Mouse (Mus musculus) neural tube, embryonic 13.5 days (tissue): ENCODE measurements around the gene RPS10-NUDT3. TPM values are rescaled to one million over a fixed set of nuclear protein-coding genes. Genes with fewer than 3 reads are reported as not detected.
A peak's percentile ranks its signal among the peaks of the same experiment; 100 is the strongest.

Source experiments
- ATAC-seq: fragments of 200-750 bp; cut with Nextera tagmentation; 2 replicates; pipeline ENCODE4 v1.8.0; 2017; ENCODE audit warnings: low read depth, mild to moderate bottlenecking, moderate TSS enrichment, moderate library complexity
- H3K27ac ChIP-seq: fragments of 300-500 bp; sonication (generic); replicated peaks from 2 replicates; pipeline ENCODE4 v1.5.1; 2015; ENCODE audit warnings: moderate library complexity, mild to moderate bottlenecking, inconsistent platforms
- H3K27me3 ChIP-seq: fragments of 300-500 bp; sonication (generic); 2 replicates; pipeline ENCODE4 v1.6.1; 2015; ENCODE audit warnings: mild to moderate bottlenecking, inconsistent platforms
- H3K36me3 ChIP-seq: fragments of 300-500 bp; sonication (generic); 2 replicates; pipeline ENCODE4 v1.6.1; 2015; ENCODE audit warnings: mild to moderate bottlenecking, inconsistent platforms
- H3K4me1 ChIP-seq: fragments of 300-500 bp; sonication (generic); replicated peaks from 2 replicates; pipeline ENCODE4 v1.6.1; 2015; ENCODE audit warnings: inconsistent platforms
- H3K4me2 ChIP-seq: fragments of 300-500 bp; sonication (generic); 2 replicates; pipeline ENCODE4 v1.6.1; 2015; ENCODE audit warnings: inconsistent platforms, mild to moderate bottlenecking, moderate library complexity
- H3K4me3 ChIP-seq: fragments of 300-500 bp; sonication (generic); 2 replicates; pipeline ENCODE4 v1.5.1; 2015; ENCODE audit warnings: mild to moderate bottlenecking, inconsistent platforms
- H3K9ac ChIP-seq: fragments of 300-500 bp; sonication (generic); 2 replicates; pipeline ENCODE4 v1.6.1; 2015; ENCODE audit warnings: moderate library complexity, mild to moderate bottlenecking, inconsistent platforms
- H3K9me3 ChIP-seq: fragments of 300-500 bp; sonication (generic); 2 replicates; pipeline ENCODE4 v1.6.1; 2016; ENCODE audit warnings: inconsistent platforms
- WGBS: fragments of 180-500 bp; shearing (Covaris S2); methylation state at CpG from one replicate; pipeline ENCODE4 v1.1.7; 2015; 5-methylcytosine and 5-hydroxymethylcytosine counted together
- polyA plus RNA-seq: library from polyadenylated mRNA; unstranded; fragments of >200 nt; fragmentation: Nextera tagmentation; extraction: Ambion mirVana; gene quantifications from 2 replicates; pipeline ENCODE4 v1.2.1, GENCODE M21; 2015

The RPS10-NUDT3 gene
- polyA plus RNA-seq, 1 experiment from 2014 or later, result not detected

GRCm38 (mm10) chr17:27579816-27580215 lies 55.2 kb downstream of the RPS10-NUDT3 start:
- H3K4me1 ChIP-seq, result no peaks in the 10 kb centered on the region; the same call in 1 of the 2 replicates
- H3K4me3 ChIP-seq, result no peak overlapping the region
- H3K9ac ChIP-seq, result no peak overlapping the region
- no peaks in the 10 kb centered on the region for H3K27me3 ChIP-seq
- no peak for ATAC-seq
- WGBS, result 86% methylated on average over 8 of the region's 8 CpGs
- H3K36me3 ChIP-seq, result peaks cover 93% of the 10 kb centered on the region
- H3K4me2 ChIP-seq, result no peak overlapping the region
- H3K27ac ChIP-seq, result no peak overlapping the region
- H3K9me3 ChIP-seq, result no peaks in the 10 kb centered on the region

- Histone ChIP-seq H3K9me3 (no peaks in the 10 kb centered on the region), H3K9ac (no peak overlapping the region), H3K4me1 (no peaks in the 10 kb centered on the region; the same call in 1 of the 2 replicates), H3K4me2 (no peak overlapping the region), H3K4me3 (no peak overlapping the region), H3K27ac (no peak overlapping the region), H3K36me3 (peaks cover 93% of the 10 kb centered on the region), H3K27me3 (no peaks in the 10 kb centered on the region)
- 91% methylated on average over 10 of the region's 10 CpGs for WGBS
- no peak for ATAC-seq
These were observed 56.5 kb downstream of the RPS10-NUDT3 start for GRCm38 (mm10) chr17:27578487-27578886.

GRCm38 (mm10) chr17:27577468-27577867 lies 57.6 kb downstream of the RPS10-NUDT3 start:
- H3K27ac ChIP-seq, result no peak overlapping the region

GRCm38 (mm10) chr17:27576056-27576455 lies 59.0 kb downstream of the RPS10-NUDT3 start:
- no peaks in the 10 kb centered on the region for H3K27me3 ChIP-seq
- 89% methylated on average over 7 of the region's 7 CpGs for WGBS
- no peak overlapping the region for H3K27ac ChIP-seq
- no peak overlapping the region for H3K4me3 ChIP-seq
- H3K4me1 ChIP-seq, result no peaks in the 10 kb centered on the region; the same call in 1 of the 2 replicates
- no peak for ATAC-seq
- no peak overlapping the region for H3K9ac ChIP-seq
- H3K36me3 ChIP-seq, result peaks cover 82% of the 10 kb centered on the region
- no peaks in the 10 kb centered on the region for H3K9me3 ChIP-seq
- no peak overlapping the region for H3K4me2 ChIP-seq

More at GRCm38 (mm10) chr17:27577468-27577867, 57.6 kb downstream of the RPS10-NUDT3 start:
- no peaks in the 10 kb centered on the region for H3K27me3 ChIP-seq
- H3K9ac ChIP-seq, result no peak overlapping the region
- H3K4me3 ChIP-seq, result no peak overlapping the region
- H3K4me1 ChIP-seq, result no peaks in the 10 kb centered on the region; the same call in 1 of the 2 replicates
- no peaks in the 10 kb centered on the region for H3K9me3 ChIP-seq
- WGBS, result 63% methylated on average over 6 of the region's 6 CpGs
- H3K36me3 ChIP-seq, result peaks cover 89% of the 10 kb centered on the region
- H3K4me2 ChIP-seq, result no peak overlapping the region
- ATAC-seq, result no peak

- no peaks in the 10 kb centered on the region for H3K9me3 ChIP-seq
- H3K36me3 ChIP-seq, result peaks cover 74% of the 10 kb centered on the region
- no peak for ATAC-seq
- H3K4me2 ChIP-seq, result no peak overlapping the region
- WGBS, result 60% methylated on average over 10 of the region's 10 CpGs
- H3K4me1 ChIP-seq, result no peaks in the 10 kb centered on the region; the same call in 1 of the 2 replicates
- H3K4me3 ChIP-seq, result no peak overlapping the region
- no peak overlapping the region for H3K9ac ChIP-seq
- no peaks in the 10 kb centered on the region for H3K27me3 ChIP-seq
- no peak overlapping the region for H3K27ac ChIP-seq
These were observed 59.8 kb downstream of the RPS10-NUDT3 start for GRCm38 (mm10) chr17:27575116-27575776.

GRCm38 (mm10) chr17:27574470-27575115 lies 60.4 kb downstream of the RPS10-NUDT3 start:
- Histone ChIP-seq H3K27ac (no peak overlapping the region; the same call in 1 of the 2 replicates), H3K4me2 (no peak overlapping the region), H3K4me1 (no peaks in the 10 kb centered on the region; the same call in 1 of the 2 replicates), H3K9ac (no peak overlapping the region), H3K36me3 (peaks cover 67% of the 10 kb centered on the region), H3K9me3 (no peaks in the 10 kb centered on the region), H3K27me3 (no peaks in the 10 kb centered on the region), H3K4me3 (no peak overlapping the region)
- no peak for ATAC-seq
- WGBS, result 88% methylated on average over 15 of the region's 16 CpGs

- WGBS, result 81% methylated on average over 10 of the region's 10 CpGs
- peaks cover 60% of the 10 kb centered on the region for H3K36me3 ChIP-seq
- H3K4me2 ChIP-seq, result no peak overlapping the region
- ATAC-seq, result no peak
- H3K27ac ChIP-seq, result no peak overlapping the region
- H3K9ac ChIP-seq, result no peak overlapping the region
- no peaks in the 10 kb centered on the region for H3K9me3 ChIP-seq
- no peaks in the 10 kb centered on the region for H3K27me3 ChIP-seq
- no peaks in the 10 kb centered on the region; the same call in 1 of the 2 replicates for H3K4me1 ChIP-seq
- H3K4me3 ChIP-seq, result no peak overlapping the region
These were observed 61.2 kb downstream of the RPS10-NUDT3 start for GRCm38 (mm10) chr17:27573772-27574320.

GRCm38 (mm10) chr17:27571315-27571714 lies 63.7 kb downstream of the RPS10-NUDT3 start:
- no peak overlapping the region for H3K4me2 ChIP-seq
- no peaks in the 10 kb centered on the region for H3K9me3 ChIP-seq
- peaks cover 37% of the 10 kb centered on the region for H3K36me3 ChIP-seq
- H3K4me3 ChIP-seq, result no peak overlapping the region
- H3K27me3 ChIP-seq, result no peaks in the 10 kb centered on the region
- no peak overlapping the region for H3K27ac ChIP-seq
- ATAC-seq, result no peak
- H3K4me1 ChIP-seq, result peaks cover 8% of the 10 kb centered on the region
- H3K9ac ChIP-seq, result no peak overlapping the region
- WGBS, result 81% methylated on average over 8 of the region's 8 CpGs

GRCm38 (mm10) chr17:27568228-27568627 lies 66.8 kb downstream of the RPS10-NUDT3 start:
- ATAC-seq, result no peak
- H3K4me1 ChIP-seq, result peaks cover 30% of the 10 kb centered on the region
- WGBS, result 89% methylated on average over 5 of the region's 5 CpGs

GRCm38 (mm10) chr17:27565942-27566267 lies 69.1 kb downstream of the RPS10-NUDT3 start:
- H3K27ac ChIP-seq, result peak overlapping the region; percentile 68
- H3K9ac ChIP-seq, result peak overlapping the region; percentile 76
- no peak for ATAC-seq
- H3K4me3 ChIP-seq, result peak overlapping the region; percentile 71
- H3K36me3 ChIP-seq, result peaks cover 3% of the 10 kb centered on the region
- H3K9me3 ChIP-seq, result no peaks in the 10 kb centered on the region
- WGBS, result under 1% methylated on average over 13 of the region's 13 CpGs
- peaks cover 38% of the 10 kb centered on the region for H3K4me1 ChIP-seq
- no peaks in the 10 kb centered on the region for H3K27me3 ChIP-seq
- peak overlapping the region; percentile 93 for H3K4me2 ChIP-seq

More at GRCm38 (mm10) chr17:27568228-27568627, 66.8 kb downstream of the RPS10-NUDT3 start:
- Histone ChIP-seq H3K9ac (no peak overlapping the region), H3K27me3 (no peaks in the 10 kb centered on the region), H3K4me3 (no peak overlapping the region), H3K9me3 (no peaks in the 10 kb centered on the region), H3K36me3 (peaks cover 13% of the 10 kb centered on the region; the same call in 1 of the 2 replicates), H3K4me2 (no peak overlapping the region), H3K27ac (no peak overlapping the region)

GRCm38 (mm10) chr17:27565163-27565941 lies 69.7 kb downstream of the RPS10-NUDT3 start, which contains the start of gene AI413582:
TSS of gene AI413582 (minus strand) at chr17:27565756.
- H3K9ac ChIP-seq, result peak within 1 kb of the TSS; percentile 77
- peaks cover 38% of the 10 kb centered on the region for H3K4me1 ChIP-seq
- H3K4me2 ChIP-seq, result peak within 1 kb of the TSS; percentile 93
- H3K27ac ChIP-seq, result peak within 1 kb of the TSS; percentile 68
- no peaks in the 10 kb centered on the region for H3K27me3 ChIP-seq
- no peaks in the 10 kb centered on the region for H3K9me3 ChIP-seq
- ATAC-seq, result peak; percentile 95
- peaks cover 3% of the 10 kb centered on the region for H3K36me3 ChIP-seq
- WGBS, result under 1% methylated on average over 58 of the region's 58 CpGs
- peak within 1 kb of the TSS; percentile 71 for H3K4me3 ChIP-seq
